In the genomic region with DNA sequence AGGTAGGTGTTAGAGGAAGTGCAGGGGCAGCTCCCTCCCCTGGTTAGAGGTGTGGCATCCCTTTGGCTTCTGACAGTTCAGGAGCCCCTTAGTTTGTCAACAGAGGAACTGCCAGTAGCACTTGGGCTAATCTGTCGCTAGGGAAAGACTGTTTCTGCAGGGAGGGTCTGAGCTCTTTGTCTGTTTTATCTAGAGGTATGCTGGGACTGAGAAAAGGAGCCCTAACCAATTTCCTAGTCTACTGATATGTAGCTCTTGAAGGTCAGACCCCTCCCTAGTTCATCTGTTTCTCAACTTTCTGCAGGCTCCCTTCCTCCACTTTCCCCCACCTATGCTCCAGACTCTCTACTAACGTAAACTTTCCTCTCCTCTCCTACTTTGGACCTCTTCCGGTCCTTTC, we compare ENCODE assay signal across 20 mouse cellular contexts. TPM values are rescaled to one million over a fixed set of nuclear protein-coding genes. Genes with fewer than 3 reads are reported as not detected.
A peak's percentile ranks its signal among the peaks of the same experiment; 100 is the strongest.
DNase-seq lines count a peak whose midpoint lies in the region; ATAC-seq and TF ChIP-seq lines count a peak whose summit lies in the region.
"Had no signal": no experiment of that assay in that cellular context is flagged by ENCODE, and none has a peak within 500 bp of the region (broad histone marks: within the 10 kb centered on the region; RNA-seq: fewer than 3 reads in every experiment).

No protein-coding gene starts in this region.

- H3K27me3 ChIP-seq in midbrain, embryonic 12.5 days = peaks cover 63% of the 10 kb centered on the region
- peaks cover 49% of the 10 kb centered on the region for H3K27me3 ChIP-seq in midbrain, postnatal 0 days (ENCODE audit: insufficient read depth, low read length)
- H3K27me3 ChIP-seq in forebrain, embryonic 11.5 days (ENCODE audit: control insufficient read depth, insufficient read depth, low read length) = peaks cover 42% of the 10 kb centered on the region
- H3K27me3 ChIP-seq in hindbrain, embryonic 15.5 days = peaks cover 50% of the 10 kb centered on the region

- H3K4me1 ChIP-seq in midbrain, embryonic 12.5 days = peaks cover 16% of the 10 kb centered on the region
- no peaks in the 10 kb centered on the region; the same call in 1 of the 2 replicates for H3K4me1 ChIP-seq in midbrain, postnatal 0 days (ENCODE audit: insufficient read depth, low read length)
- no peaks in the 10 kb centered on the region for H3K4me1 ChIP-seq in forebrain, embryonic 11.5 days (replicated peaks; ENCODE audit: control insufficient read depth, insufficient read depth, low read length)
- peaks cover 7% of the 10 kb centered on the region for H3K4me1 ChIP-seq in hindbrain, embryonic 15.5 days (replicated peaks)
- H3K4me1 ChIP-seq: limb, embryonic 13.5 days had no signal

- no peak overlapping the region for H3K9ac ChIP-seq in midbrain, embryonic 12.5 days (replicated peaks)
- H3K9ac ChIP-seq in midbrain, postnatal 0 days (replicated peaks; ENCODE audit: low read length, poor library complexity, severe bottlenecking) = no peak overlapping the region
- peak overlapping the region; percentile 41 for H3K9ac ChIP-seq in forebrain, embryonic 11.5 days (ENCODE audit: low read length)
- H3K9ac ChIP-seq in hindbrain, embryonic 15.5 days = no peak overlapping the region
- H3K9ac ChIP-seq: limb, embryonic 13.5 days; liver, embryonic 14.5 days had no signal

- WGBS in midbrain, embryonic 12.5 days = 0% methylated on average over 3 of the region's 3 CpGs
- 18% methylated on average over 3 of the region's 3 CpGs for WGBS in midbrain, postnatal 0 days
- whole genome bisulfite sequencing in forebrain, embryonic 11.5 days = 0% methylated on average over 3 of the region's 3 CpGs
- 8% methylated on average over 3 of the region's 3 CpGs for WGBS in hindbrain, embryonic 15.5 days

- H3K9me3 ChIP-seq in midbrain, embryonic 12.5 days = 0 out of 2 replicates have a peak, but pooled peaks cover 3% of the 10 kb centered on the region
- H3K9me3 ChIP-seq in midbrain, postnatal 0 days (ENCODE audit: low read length) = no peaks in the 10 kb centered on the region
- H3K9me3 ChIP-seq in forebrain, embryonic 11.5 days (ENCODE audit: control insufficient read depth, low read length) = no peaks in the 10 kb centered on the region
- no peaks in the 10 kb centered on the region for H3K9me3 ChIP-seq in hindbrain, embryonic 15.5 days
- H3K9me3 ChIP-seq: limb, embryonic 13.5 days had no signal

- H3K4me3 ChIP-seq in midbrain, embryonic 12.5 days = 0 out of 2 replicates have a peak overlapping the region, but pooled peaks have one; percentile 10
- no peak overlapping the region for H3K4me3 ChIP-seq in midbrain, postnatal 0 days (ENCODE audit: low read depth, low read length)
- H3K4me3 ChIP-seq in forebrain, embryonic 11.5 days (ENCODE audit: low read depth, low read length) = peak overlapping the region; percentile 17; the same call in 1 of the 2 replicates
- no peak overlapping the region for H3K4me3 ChIP-seq in hindbrain, embryonic 15.5 days
- H3K4me3 ChIP-seq: limb, embryonic 13.5 days had no signal

- DNase-seq in midbrain, postnatal 0 days (ENCODE audit: low spot score) = no peak
- DNase-seq in forebrain, embryonic 11.5 days (ENCODE audit: low spot score) = no peak
- peak; percentile 10 for DNase-seq in retina, embryonic 14.5 days (ENCODE audit: low spot score)
- DNase-seq in layer of hippocampus, postnatal 14 days (ENCODE audit: low spot score in 2 of 2) = no peak
- DNase-seq in adrenal gland, adult 8-10 months = no peak
- DNase-seq: cerebellum, postnatal 36 days; kidney, adult 18-20 months; kidney, postnatal 25 days; layer of hippocampus, adult 9-11 months had no signal

- H3K36me3 ChIP-seq in midbrain, embryonic 12.5 days = no peaks in the 10 kb centered on the region
- H3K36me3 ChIP-seq in midbrain, postnatal 0 days (ENCODE audit: insufficient read depth, low read length) = no peaks in the 10 kb centered on the region
- no peaks in the 10 kb centered on the region for H3K36me3 ChIP-seq in forebrain, embryonic 11.5 days (ENCODE audit: control insufficient read depth, insufficient read depth, low read length)
- no peaks in the 10 kb centered on the region for H3K36me3 ChIP-seq in hindbrain, embryonic 15.5 days
- H3K36me3 ChIP-seq: limb, embryonic 13.5 days had no signal

- H3K27ac ChIP-seq in midbrain, embryonic 12.5 days (replicated peaks) = no peak overlapping the region
- H3K27ac ChIP-seq in midbrain, postnatal 0 days (ENCODE audit: low read depth, low read length) = no peak overlapping the region
- peak overlapping the region; percentile 34 for H3K27ac ChIP-seq in forebrain, embryonic 11.5 days (ENCODE audit: low read depth, low read length)
- H3K27ac ChIP-seq in hindbrain, embryonic 15.5 days (replicated peaks) = peak overlapping the region; percentile 51
- H3K27ac ChIP-seq: limb, embryonic 13.5 days; liver, embryonic 14.5 days had no signal

- peak overlapping the region; percentile 35 for H3K4me2 ChIP-seq in midbrain, embryonic 12.5 days (replicated peaks)
- no peak overlapping the region for H3K4me2 ChIP-seq in midbrain, postnatal 0 days (ENCODE audit: low read depth, low read length, poor library complexity, severe bottlenecking)
- H3K4me2 ChIP-seq in forebrain, embryonic 11.5 days (ENCODE audit: low read depth, low read length, severe bottlenecking) = peak overlapping the region; percentile 39
- peak overlapping the region; percentile 35 for H3K4me2 ChIP-seq in hindbrain, embryonic 15.5 days
- H3K4me2 ChIP-seq: limb, embryonic 13.5 days had no signal

- ATAC-seq in midbrain, embryonic 12.5 days (ENCODE audit: low FRiP score, low read depth) = no peak
- no peak for ATAC-seq in midbrain, postnatal 0 days (ENCODE audit: low FRiP score)
- ATAC-seq in forebrain, embryonic 11.5 days (replicated peaks; ENCODE audit: low FRiP score) = no peak
- ATAC-seq in hindbrain, embryonic 15.5 days (ENCODE audit: low FRiP score, low read depth) = no peak
- ATAC-seq in inflammation-experienced regulatory T-cells, adult 6 months = no peak

- TF ChIP-seq CTCF in midbrain, postnatal 0 days (IDR thresholded peaks at IDR 0.05) = no peak

RNA-seq across cellular contexts. Expression of a gene that starts 44.2 kb away (rescaled TPM):
- polyA plus RNA-seq in midbrain, embryonic 12.5 days (2016; fragmentation: Nextera tagmentation; extraction: Ambion mirVana) = 11.9 and 17.2 TPM in 2 replicates
- 91.8 and 146 TPM in 2 replicates for total RNA-seq in midbrain, postnatal 0 days (2014; rRNA removed)
- polyA plus RNA-seq in midbrain, postnatal 0 days (2015; fragmentation: Nextera tagmentation; extraction: Ambion mirVana) = 4.1 and 8.2 TPM in 2 replicates
- polyA plus RNA-seq in forebrain, embryonic 11.5 days (2014; fragmentation: Nextera tagmentation; extraction: Ambion mirVana) = 14.7 and 15.7 TPM in 2 replicates
- polyA plus RNA-seq in hindbrain, embryonic 15.5 days (2015; fragmentation: Nextera tagmentation; extraction: Ambion mirVana) = 13.5 and 14.8 TPM in 2 replicates
- 10 to 100 TPM; 28.5 to 30.0 TPM for total RNA-seq in layer of hippocampus, postnatal 14 days (2021)
- not detected for polyA plus RNA-seq in inflammation-experienced regulatory T-cells, adult 6 months (2017; shearing (Covaris generic))
- under 1 TPM in 1 of 4 experiments, not detected in 3; 0.28 TPM for total RNA-seq in adrenal gland, adult 8-10 months (2022)
- total RNA-seq: adrenal gland, adult 18-20 months; granulocyte monocyte progenitor cell, adult 5-6 weeks; hematopoietic stem cell, adult 5-6 weeks had no signal
- polyA plus RNA-seq: heart, embryonic 14.5 days; lung, embryonic 16.5 days; stomach, embryonic 16.5 days had no signal

RNA-seq across cellular contexts. Expression of a gene that starts 47.6 kb away (rescaled TPM):
- polyA plus RNA-seq in midbrain, embryonic 12.5 days (2016; fragmentation: Nextera tagmentation; extraction: Ambion mirVana) = 44.6 and 76.9 TPM in 2 replicates
- 54.7 and 73.4 TPM in 2 replicates for total RNA-seq in midbrain, postnatal 0 days (2014; rRNA removed)
- polyA plus RNA-seq in midbrain, postnatal 0 days (2015; fragmentation: Nextera tagmentation; extraction: Ambion mirVana) = 22.2 and 33.5 TPM in 2 replicates
- polyA plus RNA-seq in forebrain, embryonic 11.5 days (2014; fragmentation: Nextera tagmentation; extraction: Ambion mirVana) = 58.8 and 59.5 TPM in 2 replicates
- 52.6 and 61.6 TPM in 2 replicates for polyA plus RNA-seq in hindbrain, embryonic 15.5 days (2015; fragmentation: Nextera tagmentation; extraction: Ambion mirVana)
- 1 to 10 TPM; 5.4 to 7.4 TPM for total RNA-seq in layer of hippocampus, postnatal 14 days (2021)
- polyA plus RNA-seq in inflammation-experienced regulatory T-cells, adult 6 months (2017; shearing (Covaris generic)) = not detected
- total RNA-seq in adrenal gland, adult 8-10 months (2022) = not detected
- total RNA-seq: adrenal gland, adult 18-20 months; granulocyte monocyte progenitor cell, adult 5-6 weeks; hematopoietic stem cell, adult 5-6 weeks had no signal
- polyA plus RNA-seq: heart, embryonic 14.5 days; lung, embryonic 16.5 days; stomach, embryonic 16.5 days had no signal

Comparison
In these comparisons a context has a peak if more than half of its experiments do, and no peak if none do; other contexts are left out.
1. H3K4me3 ChIP-seq: peak in midbrain, embryonic 12.5 days (single experiment) and forebrain, embryonic 11.5 days (single experiment); none in midbrain, postnatal 0 days (single experiment) and hindbrain, embryonic 15.5 days (single experiment).
2. H3K27ac ChIP-seq: peak in forebrain, embryonic 11.5 days (single experiment) and hindbrain, embryonic 15.5 days (single experiment); none in midbrain, embryonic 12.5 days (single experiment) and midbrain, postnatal 0 days (single experiment).
3. RNA of a gene that starts 47.6 kb away (polyA plus RNA-seq): 52.6 to 61.6 TPM in hindbrain, embryonic 15.5 days, 58.8 to 59.5 TPM in forebrain, embryonic 11.5 days, 44.6 to 76.9 TPM in midbrain, embryonic 12.5 days and 22.2 to 33.5 TPM in midbrain, postnatal 0 days; not detected in inflammation-experienced regulatory T-cells, adult 6 months; every median in the first group is over 10 times any median in the second.